Mouse (Mus musculus) testis, adult 2 months (tissue): ENCODE data around the gene Olfr1448.

ENCODE experiments used
- CTCF ChIP-seq: fragments of 200-500 bp; IDR thresholded peaks from 2 replicates; pipeline ENCODE4 v1.5.1; 2012; ENCODE audit warnings: low read depth, mild to moderate bottlenecking, inconsistent platforms, low read length, moderate library complexity; ENCODE audit not compliant: control insufficient read depth, insufficient read depth, insufficient replicate concordance
- POLR2A ChIP-seq: fragments of 200-500 bp; IDR thresholded peaks from 2 replicates; pipeline ENCODE4 v1.6.1; 2012; ENCODE audit warnings: low read depth, mild to moderate bottlenecking, inconsistent platforms, low read length, moderate library complexity; ENCODE audit not compliant: control insufficient read depth

DNA sequence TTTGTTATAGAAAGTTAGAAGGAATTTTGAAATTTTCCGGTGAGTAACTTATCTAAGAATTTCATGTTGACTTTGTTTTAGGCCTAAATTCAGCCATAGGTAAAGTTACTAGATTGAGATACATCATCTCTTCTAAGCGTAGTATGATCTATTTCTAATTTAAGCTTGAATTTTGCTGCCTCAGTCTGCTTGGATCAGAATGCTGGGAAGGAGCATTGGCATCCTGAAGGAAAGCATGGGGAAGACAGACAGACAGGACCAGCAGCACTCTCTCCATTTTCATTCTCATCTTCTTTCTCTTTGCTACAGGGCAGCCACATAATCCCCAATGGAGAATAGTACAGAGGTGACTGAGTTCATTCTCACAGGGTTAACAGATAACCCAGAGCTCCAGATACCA is 40.7 kb downstream of the Olfr1448 start, which contains the start of gene Olfr1445:
- TF ChIP-seq CTCF, result no peak
- no peak for TF ChIP-seq POLR2A
